Comparison of ENCODE assay signal across 10 mouse cellular contexts in the genomic region with DNA sequence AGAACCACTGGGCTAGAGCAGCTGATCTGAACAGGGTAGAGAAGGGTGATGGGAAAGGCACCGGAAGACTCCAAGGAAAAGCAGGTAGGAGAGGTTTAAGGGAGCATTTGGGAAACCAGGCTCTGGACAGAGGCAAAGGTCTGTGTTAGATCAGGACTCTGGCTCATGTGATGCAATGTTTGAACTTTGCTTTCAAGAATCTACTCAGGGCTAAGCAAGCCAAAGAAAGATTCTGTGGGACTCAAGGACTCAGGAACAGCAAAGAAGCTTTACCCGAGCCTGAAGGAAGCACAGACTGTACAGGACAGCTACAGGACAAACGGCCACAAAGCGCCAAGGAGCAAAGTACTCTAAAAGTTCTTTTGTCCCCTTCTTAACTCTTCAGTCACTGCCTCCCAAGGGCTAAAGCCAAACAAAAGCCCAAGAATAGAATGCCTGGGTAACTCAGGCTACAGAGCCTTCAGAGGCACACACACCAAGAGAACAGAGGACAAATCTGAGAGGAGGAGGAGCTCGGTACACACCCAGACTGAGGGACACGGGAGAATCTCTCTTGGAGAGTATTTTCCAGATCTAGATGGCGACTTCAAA.
DNase-seq lines count a peak whose midpoint lies in the region; ATAC-seq and TF ChIP-seq lines count a peak whose summit lies in the region.
"Had no signal": no experiment of that assay in that cellular context is flagged by ENCODE, and none has a peak within 500 bp of the region (broad histone marks: within the 10 kb centered on the region; RNA-seq: fewer than 3 reads in every experiment).

No protein-coding gene starts in this region.

- WGBS in hindbrain, embryonic 10.5 days = 46% methylated on average over 7 of the region's 7 CpGs
- 40% methylated on average over 7 of the region's 7 CpGs for WGBS in hindbrain, postnatal 0 days
- WGBS in midbrain, embryonic 11.5 days = 28% methylated on average over 7 of the region's 7 CpGs
- WGBS in midbrain, postnatal 0 days = 30% methylated on average over 7 of the region's 7 CpGs
- WGBS in liver, embryonic 16.5 days (ENCODE audit: insufficient replicate concordance) = 52% methylated on average over 7 of the region's 7 CpGs

- H3K9ac ChIP-seq in hindbrain, postnatal 0 days (replicated peaks; ENCODE audit: low read length) = no peak overlapping the region
- no peak overlapping the region for H3K9ac ChIP-seq in midbrain, embryonic 11.5 days (ENCODE audit: low read length)
- H3K9ac ChIP-seq in midbrain, postnatal 0 days (replicated peaks; ENCODE audit: low read length, poor library complexity, severe bottlenecking) = no peak overlapping the region
- no peak overlapping the region for H3K9ac ChIP-seq in liver, embryonic 16.5 days (ENCODE audit: low read depth, low read length)

- H3K4me1 ChIP-seq in hindbrain, embryonic 10.5 days (replicated peaks) = peaks cover 20% of the 10 kb centered on the region
- H3K4me1 ChIP-seq in hindbrain, postnatal 0 days (ENCODE audit: insufficient read depth, low read length) = peaks cover 3% of the 10 kb centered on the region; the same call in 1 of the 2 replicates
- H3K4me1 ChIP-seq in midbrain, embryonic 11.5 days (ENCODE audit: control insufficient read depth, insufficient read depth, low read length) = peaks cover 8% of the 10 kb centered on the region
- no peaks in the 10 kb centered on the region for H3K4me1 ChIP-seq in midbrain, postnatal 0 days (ENCODE audit: insufficient read depth, low read length)
- H3K4me1 ChIP-seq in liver, embryonic 16.5 days (ENCODE audit: control insufficient read depth, low read depth, low read length) = peaks cover 19% of the 10 kb centered on the region

- no peak for ATAC-seq in hindbrain, postnatal 0 days
- ATAC-seq in midbrain, embryonic 11.5 days (ENCODE audit: low FRiP score) = no peak
- no peak for ATAC-seq in midbrain, postnatal 0 days (ENCODE audit: low FRiP score)
- no peak for ATAC-seq in liver, embryonic 16.5 days (ENCODE audit: low read depth)

- H3K4me3 ChIP-seq in hindbrain, embryonic 10.5 days = no peak overlapping the region
- H3K4me3 ChIP-seq in hindbrain, postnatal 0 days (ENCODE audit: low read length) = no peak overlapping the region
- H3K4me3 ChIP-seq in midbrain, embryonic 11.5 days (ENCODE audit: low read depth, low read length) = no peak overlapping the region
- no peak overlapping the region for H3K4me3 ChIP-seq in midbrain, postnatal 0 days (ENCODE audit: low read depth, low read length)
- H3K4me3 ChIP-seq in liver, embryonic 16.5 days (ENCODE audit: low read depth, low read length) = no peak overlapping the region

- no peaks in the 10 kb centered on the region for H3K9me3 ChIP-seq in hindbrain, embryonic 10.5 days
- H3K9me3 ChIP-seq in hindbrain, postnatal 0 days (ENCODE audit: low read length) = no peaks in the 10 kb centered on the region
- no peaks in the 10 kb centered on the region for H3K9me3 ChIP-seq in midbrain, embryonic 11.5 days (ENCODE audit: control insufficient read depth, low read length)
- H3K9me3 ChIP-seq in midbrain, postnatal 0 days (ENCODE audit: low read length) = no peaks in the 10 kb centered on the region
- H3K9me3 ChIP-seq in liver, embryonic 16.5 days (replicated peaks; ENCODE audit: control insufficient read depth, low read length) = no peaks in the 10 kb centered on the region

- H3K27ac ChIP-seq in hindbrain, embryonic 10.5 days = peak overlapping the region; percentile 69
- H3K27ac ChIP-seq in hindbrain, postnatal 0 days = no peak overlapping the region
- H3K27ac ChIP-seq in midbrain, embryonic 11.5 days (ENCODE audit: low read depth, low read length) = no peak overlapping the region
- no peak overlapping the region for H3K27ac ChIP-seq in midbrain, postnatal 0 days (ENCODE audit: low read depth, low read length)
- H3K27ac ChIP-seq in liver, embryonic 16.5 days (ENCODE audit: low read length) = 0 out of 2 replicates have a peak overlapping the region, but pooled peaks have one; percentile 17

- no peak for DNase-seq in hindbrain, embryonic 10.5 days (ENCODE audit: low spot score)
- DNase-seq in hindbrain, postnatal 0 days (ENCODE audit: low spot score) = no peak
- DNase-seq in midbrain, embryonic 11.5 days (ENCODE audit: low spot score, missing footprints) = peak; percentile 83
- no peak for DNase-seq in midbrain, postnatal 0 days (ENCODE audit: low spot score)
- no peak for DNase-seq in c-Kit-positive CD71-positive TER-119-positive erythroid progenitor cells, embryonic 14.5 days (ENCODE audit: low spot score)
- no peak for DNase-seq in thymus, postnatal 25 days
- DNase-seq: retina, postnatal 1 day; thymus, postnatal 36 days had no signal

- no peaks in the 10 kb centered on the region for H3K36me3 ChIP-seq in hindbrain, embryonic 10.5 days
- no peaks in the 10 kb centered on the region for H3K36me3 ChIP-seq in hindbrain, postnatal 0 days (ENCODE audit: insufficient read depth, low read length)
- H3K36me3 ChIP-seq in midbrain, embryonic 11.5 days (ENCODE audit: control insufficient read depth, insufficient read depth, low read length) = no peaks in the 10 kb centered on the region
- no peaks in the 10 kb centered on the region for H3K36me3 ChIP-seq in midbrain, postnatal 0 days (ENCODE audit: insufficient read depth, low read length)
- no peaks in the 10 kb centered on the region for H3K36me3 ChIP-seq in liver, embryonic 16.5 days (ENCODE audit: control insufficient read depth, insufficient read depth)

- no peak for TF ChIP-seq CTCF in hindbrain, postnatal 0 days (IDR thresholded peaks at IDR 0.05; ENCODE audit: low read depth)
- TF ChIP-seq CTCF in midbrain, postnatal 0 days (IDR thresholded peaks at IDR 0.05) = no peak

- H3K4me2 ChIP-seq in hindbrain, postnatal 0 days (ENCODE audit: low read depth, low read length) = no peak overlapping the region
- no peak overlapping the region for H3K4me2 ChIP-seq in midbrain, embryonic 11.5 days
- H3K4me2 ChIP-seq in midbrain, postnatal 0 days (ENCODE audit: low read depth, low read length, poor library complexity, severe bottlenecking) = no peak overlapping the region
- 0 out of 2 replicates have a peak overlapping the region, but pooled peaks have one; percentile 7 for H3K4me2 ChIP-seq in liver, embryonic 16.5 days (ENCODE audit: low read depth, low read length)
- H3K4me2 ChIP-seq: heart, embryonic 11.5 days had no signal

- H3K27me3 ChIP-seq in hindbrain, embryonic 10.5 days (ENCODE audit: insufficient read depth, poor library complexity, severe bottlenecking) = no peaks in the 10 kb centered on the region
- no peaks in the 10 kb centered on the region for H3K27me3 ChIP-seq in hindbrain, postnatal 0 days (ENCODE audit: insufficient read depth, low read length)
- no peaks in the 10 kb centered on the region for H3K27me3 ChIP-seq in midbrain, embryonic 11.5 days (ENCODE audit: control insufficient read depth, insufficient read depth, low read length)
- H3K27me3 ChIP-seq in midbrain, postnatal 0 days (ENCODE audit: insufficient read depth, low read length) = no peaks in the 10 kb centered on the region
- no peaks in the 10 kb centered on the region for H3K27me3 ChIP-seq in liver, embryonic 16.5 days (ENCODE audit: control insufficient read depth, insufficient read depth, low read depth, low read length)

Comparison
In these comparisons a context has a peak if more than half of its experiments do, and no peak if none do; other contexts are left out.
1. H3K27ac ChIP-seq: peak in hindbrain, embryonic 10.5 days (single experiment) and liver, embryonic 16.5 days (single experiment); none in hindbrain, postnatal 0 days (single experiment), midbrain, embryonic 11.5 days (single experiment) and midbrain, postnatal 0 days (single experiment).